Mouse (Mus musculus): ENCODE data around the gene Ywhaq. TPM values are rescaled to one million over a fixed set of nuclear protein-coding genes. Genes with fewer than 3 reads are reported as not detected.

The Ywhaq gene
- 100 to 1,000 TPM; 125 to 167 TPM for total RNA-seq (2023)

GRCm38 (mm10) chr12:21417100-21418070 lies at the start of gene Ywhaq:
Ywhaq (minus strand) TSS chr12:21417637.

DNA sequence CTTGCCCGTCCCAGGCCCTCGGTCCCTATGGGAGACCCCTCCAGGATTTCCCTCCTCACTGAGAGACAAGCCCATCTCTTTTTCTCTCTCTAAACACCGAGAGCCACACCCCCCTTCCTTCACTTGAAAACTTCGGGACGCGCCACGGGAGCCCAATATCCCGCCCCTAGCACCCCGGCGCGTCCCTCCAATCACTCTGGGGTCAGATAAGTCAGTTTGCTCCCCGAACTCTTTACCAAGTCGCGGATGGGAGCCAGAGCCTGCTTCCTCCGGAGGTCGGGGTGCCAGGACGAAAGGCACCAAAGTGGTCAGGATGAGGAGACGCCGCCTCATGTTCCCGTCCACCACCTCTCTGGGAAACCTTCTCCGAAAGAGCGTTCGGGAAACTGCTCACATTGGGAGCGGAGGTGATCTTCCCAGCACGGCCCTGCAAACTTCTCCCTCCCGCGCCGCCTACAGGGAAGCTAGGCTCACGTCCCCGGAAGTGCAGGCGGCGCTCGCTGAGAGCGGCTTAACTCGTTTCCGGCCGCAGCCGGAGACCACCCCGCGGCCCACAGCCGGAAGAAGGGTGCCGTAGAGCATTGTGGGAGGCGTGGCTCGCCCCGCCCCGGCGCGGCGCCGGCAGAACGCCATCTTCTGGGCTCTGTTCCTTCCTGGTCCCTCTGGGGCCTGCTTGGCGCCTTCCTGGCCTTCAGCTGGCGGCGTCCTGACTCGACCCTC lies 44.2 kb downstream of the Ywhaq start, which contains the start of gene Adam17:
Gene Adam17, minus strand, starts transcription at position 533 of the 720 bp plus-strand sequence.

Other genes with a start within 250 kb of the Ywhaq start
- gene Cpsf3, start 132.2 kb downstream of the Ywhaq start, total RNA-seq (2023): 10 to 100 TPM; 82.2 to 96.3 TPM
- 10 to 100 TPM; 59.7 to 60.0 TPM for gene Itgb1bp1, start 131.4 kb downstream of the Ywhaq start, total RNA-seq (2023)
- 10 to 100 TPM; 26.4 to 28.8 TPM for gene Iah1, start 101.2 kb downstream of the Ywhaq start, total RNA-seq (2023)
- gene Adam17, start 44.0 kb downstream of the Ywhaq start, total RNA-seq (2023): 10 to 100 TPM; 54.4 to 66.0 TPM

Data from T-cell, adult 66 days (primary cell).